Mouse (Mus musculus) 3134 (cell line): Measurements from ENCODE around the gene Gpatch3.

ENCODE experiments used
- DNase-seq: peaks from one replicate; pipeline ENCODE4 v3.0.0-alpha.2; 2011; ENCODE audit warnings: low spot score; ENCODE audit not compliant: insufficient read length; ENCODE audit errors: extremely low read depth

The Gpatch3 gene

DNA sequence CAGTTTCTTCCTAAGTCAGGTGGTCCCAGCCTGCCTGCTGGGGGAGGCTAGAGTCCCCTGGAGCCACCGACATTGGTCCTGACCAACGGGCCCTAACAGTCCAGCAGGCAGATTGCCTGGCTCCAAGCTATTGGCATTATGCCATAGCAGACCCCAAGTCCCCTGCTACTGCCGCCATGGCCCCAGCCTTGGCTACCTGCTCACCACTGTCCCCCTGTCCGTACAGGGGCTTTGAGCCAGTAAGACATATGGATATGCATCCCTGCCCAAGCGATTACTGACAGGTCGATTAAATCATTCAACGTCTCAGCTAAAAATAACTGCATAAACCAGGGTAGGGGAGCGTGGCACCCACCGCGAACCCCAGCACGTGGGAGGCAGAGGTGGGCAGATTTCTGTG is 43.4 kb downstream of the Gpatch3 start:
- no peak for DNase-seq

DNA sequence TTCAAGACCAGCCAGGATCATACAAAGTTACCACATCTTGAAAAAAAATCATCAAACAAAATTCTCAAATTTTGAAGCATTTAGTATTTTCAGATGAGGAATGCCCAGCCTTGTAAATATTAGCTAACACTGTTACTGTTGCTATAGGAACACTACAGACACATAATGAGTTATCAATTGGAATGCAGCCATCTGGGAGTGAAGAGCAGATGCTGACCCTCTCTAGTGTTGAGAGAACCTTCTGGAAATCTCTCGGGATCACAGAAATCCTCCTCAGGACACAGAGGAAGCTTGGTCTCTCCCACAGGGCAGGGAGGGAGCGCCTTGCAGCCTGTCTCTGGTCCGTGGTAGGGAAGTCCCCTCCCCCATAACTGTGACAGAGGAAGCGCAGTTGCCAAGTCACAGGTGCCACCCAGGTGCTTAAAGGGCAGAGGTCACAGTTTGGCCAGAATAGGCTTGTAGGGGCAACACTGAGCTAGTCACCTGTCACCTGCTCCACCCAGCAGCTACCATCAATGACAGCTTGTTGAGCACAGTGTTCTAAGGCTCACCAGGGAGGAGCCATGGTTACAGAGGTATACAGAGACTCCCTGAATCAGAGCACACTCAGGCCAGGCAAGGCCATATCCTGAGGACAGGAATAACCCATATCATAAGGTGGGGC is 45.1 kb downstream of the Gpatch3 start:
- no peak for DNase-seq

DNA sequence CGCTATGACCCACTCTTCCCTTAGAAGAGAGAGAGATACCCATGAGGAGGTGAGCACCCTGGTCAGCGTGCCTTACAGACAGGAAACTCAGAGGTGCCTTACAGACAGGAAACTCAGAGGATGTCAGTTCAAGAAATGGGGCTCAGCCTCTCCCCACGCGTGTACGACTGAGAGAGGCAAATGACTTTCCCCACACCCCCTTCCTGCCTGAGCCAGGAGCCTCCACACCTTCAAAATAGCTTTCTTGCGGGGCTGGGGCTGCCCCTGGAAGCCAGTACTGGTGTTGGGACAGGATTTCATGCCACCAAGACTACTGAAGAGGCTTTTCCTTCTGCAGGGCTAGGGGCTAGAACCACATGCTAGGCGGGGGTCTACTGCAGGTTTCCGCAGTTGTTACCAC is 46.1 kb downstream of the Gpatch3 start:
- DNase-seq: no peak

DNA sequence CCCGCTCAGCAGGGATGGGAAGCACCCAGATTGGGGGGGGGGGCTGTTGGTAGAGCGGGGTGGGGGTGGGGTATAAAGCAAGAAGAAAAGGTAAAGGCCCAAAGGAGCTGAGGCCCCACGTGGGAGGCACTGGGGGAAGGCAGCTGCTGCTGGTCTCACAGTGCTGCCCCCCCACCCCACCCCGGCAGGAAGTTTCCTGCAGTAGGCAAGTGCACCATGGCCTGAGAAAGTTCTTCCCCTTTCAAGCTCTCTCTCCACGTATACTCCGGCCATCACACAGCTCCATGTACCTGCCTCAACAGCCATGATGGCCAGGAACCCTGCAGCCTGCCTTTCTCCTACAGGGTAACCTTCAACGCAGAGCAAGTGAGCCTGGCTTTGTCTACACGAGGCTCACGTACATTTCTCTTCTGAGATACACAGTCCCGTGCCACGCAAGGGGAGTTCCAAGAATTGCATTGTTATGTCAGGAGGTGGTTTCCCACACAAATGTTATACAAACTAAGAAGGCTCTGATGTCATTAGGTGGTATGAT is 47.7 kb downstream of the Gpatch3 start:
- no peak for DNase-seq

DNA sequence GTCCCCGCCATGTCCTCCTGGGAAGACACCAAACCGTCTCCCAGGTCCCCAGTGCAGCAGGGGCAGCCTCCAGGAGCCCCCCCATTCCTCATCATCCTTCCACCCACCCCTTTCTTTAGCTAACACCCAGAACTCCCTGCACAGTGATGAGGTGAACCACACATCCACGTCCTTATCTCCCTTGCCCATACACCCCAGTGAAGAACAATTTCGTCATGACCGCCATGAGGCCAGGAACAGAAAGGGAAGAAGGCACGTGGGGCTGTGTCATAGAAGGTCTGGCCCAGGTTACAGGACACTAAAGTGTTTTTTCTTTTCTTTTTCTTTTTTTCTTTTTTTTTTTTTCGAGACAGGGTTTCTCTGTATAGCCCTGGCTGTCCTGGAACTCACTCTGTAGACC is 50.3 kb downstream of the Gpatch3 start:
- no peak for DNase-seq

DNA sequence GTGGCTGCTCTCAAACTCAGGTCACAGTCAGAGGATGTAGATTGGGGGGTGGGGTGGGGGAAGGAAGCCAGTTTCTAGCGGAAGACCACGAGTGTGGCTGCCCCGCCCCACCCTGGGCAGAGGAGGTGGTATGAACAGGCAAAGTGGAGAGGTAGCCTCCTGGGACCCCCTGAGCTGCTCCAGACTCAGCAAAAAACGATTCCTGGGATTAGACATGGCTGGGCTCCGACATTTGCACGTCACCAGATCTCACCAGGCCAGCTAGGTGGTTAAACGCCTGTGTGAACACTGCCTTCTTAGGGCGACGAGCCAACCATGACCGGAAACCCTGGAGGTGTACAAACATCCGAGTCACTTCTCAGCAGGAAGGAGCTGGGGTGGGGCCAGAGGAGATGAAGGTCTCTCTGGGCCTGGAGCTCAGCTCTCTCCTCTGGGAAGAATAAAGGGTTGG is 51.1 kb downstream of the Gpatch3 start:
- peak; percentile 24 for DNase-seq

DNA sequence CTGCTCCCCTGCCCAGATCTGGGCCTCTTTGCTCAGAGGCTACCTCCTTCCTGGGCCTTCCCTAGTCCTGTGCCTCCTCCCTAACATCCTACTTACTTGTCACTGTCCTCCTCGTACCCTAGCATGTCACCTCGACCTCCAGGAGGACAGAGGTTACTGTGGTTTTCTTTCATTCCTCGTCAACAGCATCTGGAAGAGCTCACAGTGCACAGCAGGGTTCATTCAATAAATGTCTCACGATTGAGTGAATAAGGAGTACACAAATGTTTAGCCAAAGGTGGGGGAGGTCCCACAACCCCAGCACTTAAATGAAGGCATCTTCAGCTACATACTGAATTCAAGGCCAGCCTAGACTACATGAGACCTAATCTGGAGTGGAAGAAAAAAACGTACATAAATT is 51.7 kb downstream of the Gpatch3 start:
- no peak for DNase-seq

DNA sequence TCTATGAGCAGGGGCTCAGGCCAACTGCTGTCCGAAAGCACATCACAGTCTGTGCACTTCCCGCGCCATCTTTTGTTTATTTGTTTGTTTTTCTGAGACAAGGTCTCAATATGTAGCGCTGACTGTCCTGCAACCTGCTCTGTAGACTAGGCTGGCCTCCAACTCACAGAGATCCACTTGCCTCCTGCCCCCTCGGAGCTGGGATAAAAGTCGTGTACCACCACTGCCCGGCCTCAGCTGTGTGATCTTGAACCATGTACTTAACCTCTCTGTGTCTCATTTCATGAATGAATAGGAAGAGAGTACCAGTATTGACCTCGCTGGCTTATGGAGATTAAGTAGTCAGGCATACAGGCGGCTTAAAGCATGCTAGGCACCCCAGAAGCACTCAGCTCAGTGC is 52.1 kb downstream of the Gpatch3 start:
- DNase-seq: no peak

DNA sequence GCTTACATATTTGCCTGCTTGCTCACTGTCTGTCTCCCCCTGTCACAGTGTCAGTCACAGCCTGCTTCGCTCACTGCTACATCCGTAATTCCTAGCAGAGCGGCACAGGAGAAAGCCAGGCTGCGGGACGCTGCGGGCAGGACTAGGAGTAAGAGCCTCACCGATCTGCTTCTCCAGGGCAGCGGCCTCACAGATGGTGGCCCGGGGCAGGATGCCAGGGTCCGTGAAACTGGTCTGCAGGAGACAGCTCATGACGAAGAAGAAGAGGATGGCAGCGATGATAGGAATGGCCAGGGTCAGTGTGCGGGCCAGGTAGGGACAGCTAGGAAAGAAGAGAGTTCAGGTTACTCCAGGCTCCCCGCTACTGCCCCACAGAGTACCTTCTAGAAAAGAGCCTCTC is 52.5 kb downstream of the Gpatch3 start:
- no peak for DNase-seq

DNA sequence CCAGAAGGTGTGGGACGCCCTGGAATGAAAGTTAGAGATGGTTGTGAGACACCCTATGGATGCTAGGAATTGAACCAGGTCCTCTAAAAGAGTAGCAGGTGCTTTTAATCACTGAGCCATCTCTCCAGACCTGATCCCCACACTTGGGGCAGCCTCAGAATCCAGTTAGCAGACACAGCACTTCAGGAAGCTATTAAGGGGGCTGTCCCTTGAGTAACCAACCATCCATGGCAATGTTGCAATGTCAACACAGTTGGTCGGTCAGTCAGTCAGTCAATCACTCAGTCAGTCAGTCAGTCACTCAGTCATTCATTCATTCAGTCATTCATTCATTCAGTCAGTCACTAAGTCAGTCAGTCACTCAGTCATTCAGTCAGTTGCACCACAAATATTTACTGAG is 54.0 kb downstream of the Gpatch3 start:
- no peak for DNase-seq

DNA sequence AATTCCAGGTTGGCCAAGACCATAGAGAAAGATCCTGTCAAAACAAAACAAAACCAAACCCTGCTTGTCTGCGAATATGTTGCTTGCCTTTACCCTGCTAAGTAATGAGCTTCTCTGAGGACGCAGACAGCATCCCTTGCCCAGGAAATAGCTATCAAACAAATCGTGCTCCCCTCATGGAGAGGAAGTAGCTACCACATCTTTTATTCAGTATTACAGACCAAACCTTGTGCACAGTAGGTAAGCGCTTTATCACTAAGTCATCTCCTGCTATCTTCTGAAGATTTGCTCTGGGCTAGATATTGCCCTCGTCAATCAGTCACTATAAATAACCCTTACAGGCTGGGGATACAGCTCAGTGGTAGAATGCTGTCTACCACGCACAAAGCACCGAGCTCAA is 54.6 kb downstream of the Gpatch3 start:
- no peak for DNase-seq

DNA sequence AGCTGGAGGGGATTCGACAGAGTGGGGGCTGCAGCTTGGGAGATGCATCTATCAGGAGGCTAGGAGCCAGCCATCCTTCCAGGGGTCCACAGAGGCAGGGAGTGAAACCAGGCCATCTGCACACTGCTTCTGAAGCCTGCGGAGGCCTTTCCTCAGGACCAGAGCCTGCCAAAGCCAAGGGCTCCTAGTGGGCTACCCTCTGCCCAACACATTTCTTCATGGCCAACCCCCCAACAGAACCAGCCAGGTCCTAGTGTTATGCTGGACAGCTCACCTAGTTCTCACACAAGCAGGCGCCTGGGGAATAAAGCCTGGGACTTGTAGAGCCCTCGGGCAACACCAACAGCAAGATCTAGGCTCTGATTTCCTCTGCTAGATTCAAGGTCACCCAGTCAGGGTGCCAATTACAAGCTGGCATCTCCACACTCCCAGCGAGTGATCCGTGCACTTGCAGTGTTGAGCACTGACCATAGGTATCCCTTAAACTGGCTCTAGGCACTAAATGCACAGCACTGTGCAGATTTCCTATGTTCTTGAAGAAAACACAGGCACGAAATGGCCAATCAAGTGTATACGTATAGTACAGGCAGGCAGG is 55.9 kb downstream of the Gpatch3 start:
- DNase-seq: no peak

DNA sequence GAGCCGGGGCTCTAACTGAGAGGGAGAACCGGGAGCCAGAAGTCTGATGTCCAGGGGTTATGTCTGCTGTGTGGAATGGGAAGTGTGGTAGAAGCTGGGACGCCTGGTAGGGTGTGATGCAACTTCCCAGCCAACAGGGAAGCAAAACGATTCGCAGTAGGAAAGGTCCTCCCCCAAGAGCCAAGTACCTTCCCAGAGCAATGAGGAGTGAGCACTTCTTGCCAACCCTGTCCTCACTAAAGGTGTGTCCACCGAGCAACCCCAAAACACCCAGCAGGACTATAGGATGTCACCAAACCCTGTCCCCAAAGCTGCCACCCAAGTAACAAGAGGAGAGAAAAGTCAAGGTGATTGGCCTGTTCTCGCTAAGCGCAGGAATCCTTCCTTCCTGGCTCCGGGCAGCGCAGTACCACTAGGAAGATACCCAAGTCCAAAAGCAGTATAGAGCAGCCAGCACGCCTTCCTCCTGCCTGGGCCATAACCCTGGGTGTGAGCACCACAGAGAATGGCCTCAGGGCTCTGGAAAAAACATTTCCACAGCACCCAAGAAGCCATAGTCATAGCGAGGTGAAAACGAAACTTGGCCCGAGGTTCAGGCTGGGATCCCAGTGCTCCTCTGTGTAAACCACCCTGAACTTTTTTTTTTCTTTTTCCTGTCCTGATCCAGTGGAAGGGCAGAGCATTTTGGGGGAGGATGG is 56.7 kb downstream of the Gpatch3 start:
- DNase-seq: peak; percentile 37

DNA sequence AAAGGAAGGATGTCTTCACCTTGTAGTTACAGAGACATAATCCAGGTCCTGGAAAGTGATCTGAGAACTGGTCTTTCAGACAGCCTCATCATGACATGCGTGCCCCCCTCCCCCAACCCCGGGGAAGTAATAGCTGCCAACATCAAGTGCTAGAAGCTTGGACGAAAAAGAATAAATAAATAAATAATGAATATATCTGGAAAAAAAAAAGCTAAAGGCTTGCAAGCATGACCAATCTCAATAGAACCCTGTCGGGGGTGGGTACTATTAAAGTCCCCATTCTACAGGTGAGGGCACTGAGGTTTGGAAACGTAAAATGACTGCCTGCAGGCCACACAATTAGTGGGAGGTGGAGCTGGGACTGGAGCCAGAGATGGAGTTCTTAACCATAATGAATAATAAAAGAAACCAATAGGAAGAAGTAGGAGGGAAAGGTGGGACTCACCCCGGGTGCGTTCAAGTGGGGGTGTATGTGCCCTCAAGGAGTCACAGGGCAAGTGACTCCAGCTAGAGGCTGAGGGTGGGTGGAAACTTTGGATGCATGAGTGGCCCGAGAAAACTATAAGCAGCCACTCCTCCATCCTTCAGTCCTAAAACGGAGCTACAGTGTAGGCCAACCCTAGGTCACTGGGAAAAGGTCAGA is 57.3 kb downstream of the Gpatch3 start:
- DNase-seq: peak; percentile 44

DNA sequence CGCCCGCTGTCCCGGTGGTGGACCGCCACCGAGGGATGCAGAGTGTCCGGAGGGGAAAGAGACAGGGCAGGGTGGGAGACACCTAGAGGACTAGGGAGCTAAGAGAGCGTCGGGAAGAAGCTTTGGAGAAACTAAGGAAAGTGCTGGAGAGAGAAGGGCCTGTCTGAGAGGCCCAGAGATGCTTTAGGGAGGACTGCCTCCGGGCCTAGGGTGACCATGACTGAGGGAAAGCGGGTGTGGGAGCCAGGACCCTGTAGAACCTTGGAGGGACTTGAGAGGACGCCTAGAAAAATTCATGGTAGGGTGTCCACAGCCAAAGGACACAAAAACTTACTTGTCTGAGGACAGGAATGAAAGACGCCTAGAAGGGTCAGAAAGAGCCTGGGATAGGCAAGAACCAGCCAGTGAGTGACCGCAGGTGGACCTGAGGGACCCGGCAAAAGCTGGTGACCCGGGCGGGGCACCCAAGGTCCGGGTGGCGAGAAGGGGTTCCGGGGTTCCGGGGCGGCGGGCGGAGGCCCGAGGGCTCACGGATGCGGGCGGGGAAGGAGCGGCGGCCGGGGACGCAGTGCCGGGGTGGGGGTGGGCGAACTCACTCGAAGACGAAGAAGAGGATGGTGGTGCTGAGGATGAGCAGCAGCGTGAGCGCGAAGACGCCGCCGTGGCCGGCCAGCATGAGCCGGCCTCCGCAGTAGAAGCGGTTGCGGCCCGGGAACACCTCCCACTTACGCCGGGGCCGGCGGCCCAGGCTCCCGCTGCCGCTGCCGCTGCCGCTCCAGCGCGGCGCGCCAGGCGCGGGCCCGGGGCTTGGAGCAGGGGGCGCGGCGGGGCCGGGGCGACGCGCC is 58.2 kb downstream of the Gpatch3 start:
- DNase-seq: peak; percentile 50

DNA sequence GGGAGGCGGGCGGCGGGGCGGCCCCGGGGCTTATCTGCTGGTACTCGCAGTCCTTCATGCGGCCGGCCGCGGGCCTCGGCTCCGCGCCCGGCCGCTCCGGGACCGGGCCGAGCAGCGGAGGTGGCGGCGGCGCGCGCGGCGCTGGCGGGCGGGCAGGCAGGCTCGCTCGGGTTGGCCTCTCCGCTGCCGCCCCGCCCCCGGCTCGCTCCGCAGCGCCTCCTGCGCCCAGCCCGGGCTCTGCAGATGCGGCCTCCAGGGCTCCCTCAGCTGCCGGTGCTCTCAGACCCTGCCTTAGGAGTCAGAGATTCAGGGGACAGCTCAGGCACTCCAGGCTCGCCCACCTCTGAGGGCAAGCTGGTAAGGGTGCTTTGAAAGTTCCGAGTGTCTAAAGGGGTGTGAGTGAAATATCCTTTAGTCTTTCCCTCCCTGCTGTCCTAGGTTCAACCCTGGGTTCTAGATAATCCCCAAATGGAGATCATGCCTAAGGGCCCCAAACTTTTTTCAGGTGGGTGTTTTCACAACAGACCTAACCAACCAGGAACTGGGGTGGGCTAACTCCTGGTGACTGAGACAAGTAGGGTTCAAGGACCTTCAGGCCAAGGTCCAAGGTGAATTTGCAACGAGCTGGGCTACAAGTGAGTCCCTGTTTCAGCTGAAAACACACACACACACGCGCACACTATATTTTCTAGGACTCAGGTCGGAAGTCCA is 58.9 kb downstream of the Gpatch3 start:
- DNase-seq: peak; percentile 81
